Mouse (Mus musculus) olfactory bulb, adult 2 months (tissue): ENCODE data around the gene Cbr1.

Experiments used
- CTCF ChIP-seq: fragments of 200-500 bp; IDR thresholded peaks from 2 replicates; pipeline ENCODE4 v1.5.1; 2012; ENCODE audit warnings: low read depth, mild to moderate bottlenecking, low read length, moderate library complexity; ENCODE audit not compliant: insufficient read depth
- POLR2A ChIP-seq: fragments of 200-500 bp; IDR thresholded peaks from 2 replicates; pipeline ENCODE4 v1.6.1; 2012; ENCODE audit warnings: mild to moderate bottlenecking, low read depth, low read length, moderate library complexity; ENCODE audit not compliant: insufficient read depth

- no peak for TF ChIP-seq CTCF
- no peak for TF ChIP-seq POLR2A
Measured at GRCm38 (mm10) chr16:93609796-93610195, 4.1 kb downstream of the Cbr1 start.
